Comparison of ENCODE assay signal across 23 mouse cellular contexts in the genomic region with DNA sequence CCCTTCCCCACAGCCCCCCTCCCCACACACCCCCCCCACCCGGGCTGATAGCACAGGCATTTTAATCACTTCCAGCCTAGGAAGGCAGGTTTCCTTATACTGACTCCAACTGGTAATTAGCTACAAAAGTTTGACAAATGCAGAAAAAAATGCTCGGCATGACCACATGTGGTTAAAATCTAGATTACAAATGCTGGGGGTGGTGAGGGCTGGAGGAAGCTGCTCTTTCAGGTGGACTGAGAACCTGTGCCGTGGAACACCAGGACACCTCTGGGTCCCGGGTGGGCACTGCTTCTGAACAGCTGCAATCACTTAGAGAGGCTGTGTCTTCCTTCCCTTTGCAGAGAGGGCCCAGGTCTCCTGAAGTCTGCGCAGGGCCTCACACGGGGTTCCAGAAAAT.
A peak's percentile ranks its signal among the peaks of the same experiment; 100 is the strongest.
DNase-seq lines count a peak whose midpoint lies in the region; ATAC-seq lines count a peak whose summit lies in the region.
"Had no signal": no experiment of that assay in that cellular context is flagged by ENCODE, and none has a peak within 500 bp of the region (broad histone marks: within the 10 kb centered on the region; RNA-seq: fewer than 3 reads in every experiment).

No protein-coding gene starts in this region.

- H3K4me1 ChIP-seq in midbrain, embryonic 10.5 days, result peaks cover 14% of the 10 kb centered on the region
- no peaks in the 10 kb centered on the region for H3K4me1 ChIP-seq in midbrain, embryonic 16.5 days (ENCODE audit: control insufficient read depth, insufficient read depth, low read length)
- peaks cover 12% of the 10 kb centered on the region for H3K4me1 ChIP-seq in embryonic facial prominence, embryonic 14.5 days (ENCODE audit: control insufficient read depth, insufficient read depth, low read length)
- no peaks in the 10 kb centered on the region for H3K4me1 ChIP-seq in liver, embryonic 12.5 days
- H3K4me1 ChIP-seq: stomach, embryonic 15.5 days had no signal

- H3K9ac ChIP-seq in midbrain, embryonic 16.5 days (ENCODE audit: low read depth, low read length), result no peak overlapping the region
- H3K9ac ChIP-seq in embryonic facial prominence, embryonic 14.5 days (ENCODE audit: low read depth, low read length), result no peak overlapping the region
- H3K9ac ChIP-seq in liver, embryonic 12.5 days, result no peak overlapping the region
- H3K9ac ChIP-seq: lung, embryonic 14.5 days; midbrain, embryonic 13.5 days; stomach, embryonic 15.5 days had no signal

- no peaks in the 10 kb centered on the region for H3K27me3 ChIP-seq in midbrain, embryonic 10.5 days (ENCODE audit: low read depth, poor library complexity, severe bottlenecking)
- no peaks in the 10 kb centered on the region for H3K27me3 ChIP-seq in midbrain, embryonic 16.5 days (ENCODE audit: control insufficient read depth, insufficient read depth, low read depth, low read length)
- H3K27me3 ChIP-seq in embryonic facial prominence, embryonic 14.5 days (replicated peaks; ENCODE audit: control insufficient read depth, insufficient read depth, low read length), result no peaks in the 10 kb centered on the region
- no peaks in the 10 kb centered on the region for H3K27me3 ChIP-seq in liver, embryonic 12.5 days (replicated peaks)
- H3K27me3 ChIP-seq: midbrain, embryonic 13.5 days; stomach, embryonic 15.5 days had no signal

- no peak for ATAC-seq in midbrain, embryonic 16.5 days
- ATAC-seq in embryonic facial prominence, embryonic 14.5 days (ENCODE audit: low read depth), result 0 out of 2 replicates have a peak, but pooled peaks have one; percentile 60
- no peak for ATAC-seq in liver, embryonic 12.5 days
- ATAC-seq: CD4-positive, CD25-positive, alpha-beta regulatory T cell, adult 4 months; hindbrain, embryonic 16.5 days; midbrain, embryonic 13.5 days had no signal

- H3K9me3 ChIP-seq in midbrain, embryonic 10.5 days (replicated peaks), result peaks cover 7% of the 10 kb centered on the region
- H3K9me3 ChIP-seq in midbrain, embryonic 16.5 days (replicated peaks; ENCODE audit: control insufficient read depth, low read length, poor library complexity, severe bottlenecking), result 0 out of 2 replicates have a peak, but pooled peaks cover 2% of the 10 kb centered on the region
- H3K9me3 ChIP-seq in embryonic facial prominence, embryonic 14.5 days (ENCODE audit: control insufficient read depth, low read length), result peaks cover 9% of the 10 kb centered on the region
- H3K9me3 ChIP-seq in liver, embryonic 12.5 days (replicated peaks), result no peaks in the 10 kb centered on the region; the same call in 1 of the 2 replicates
- H3K9me3 ChIP-seq: stomach, embryonic 15.5 days had no signal

- H3K4me3 ChIP-seq in midbrain, embryonic 10.5 days, result no peak overlapping the region
- H3K4me3 ChIP-seq in midbrain, embryonic 16.5 days (ENCODE audit: low read depth, low read length), result no peak overlapping the region
- H3K4me3 ChIP-seq in embryonic facial prominence, embryonic 14.5 days (ENCODE audit: low read depth, low read length), result no peak overlapping the region
- no peak overlapping the region for H3K4me3 ChIP-seq in liver, embryonic 12.5 days
- H3K4me3 ChIP-seq: midbrain, embryonic 13.5 days; myocyte; stomach, embryonic 15.5 days had no signal

- H3K36me3 ChIP-seq in midbrain, embryonic 10.5 days, result no peaks in the 10 kb centered on the region
- H3K36me3 ChIP-seq in midbrain, embryonic 16.5 days (ENCODE audit: control insufficient read depth, insufficient read depth, low read length), result no peaks in the 10 kb centered on the region
- no peaks in the 10 kb centered on the region for H3K36me3 ChIP-seq in embryonic facial prominence, embryonic 14.5 days (ENCODE audit: control insufficient read depth, insufficient read depth, low read length)
- no peaks in the 10 kb centered on the region for H3K36me3 ChIP-seq in liver, embryonic 12.5 days
- H3K36me3 ChIP-seq: G1E; midbrain, embryonic 13.5 days; stomach, embryonic 15.5 days had no signal

- H3K4me2 ChIP-seq in midbrain, embryonic 16.5 days (ENCODE audit: low read length), result no peak overlapping the region
- H3K4me2 ChIP-seq in embryonic facial prominence, embryonic 14.5 days (ENCODE audit: low read depth, low read length), result no peak overlapping the region
- H3K4me2 ChIP-seq in liver, embryonic 12.5 days, result no peak overlapping the region
- H3K4me2 ChIP-seq: liver, embryonic 11.5 days; lung, embryonic 14.5 days; midbrain, embryonic 13.5 days; stomach, embryonic 15.5 days had no signal

- H3K27ac ChIP-seq in midbrain, embryonic 10.5 days (replicated peaks), result 0 out of 2 replicates have a peak overlapping the region, but pooled peaks have one; percentile 14
- H3K27ac ChIP-seq in midbrain, embryonic 16.5 days (ENCODE audit: low read length), result no peak overlapping the region
- peak overlapping the region; percentile 12; the same call in 1 of the 2 replicates for H3K27ac ChIP-seq in embryonic facial prominence, embryonic 14.5 days (replicated peaks; ENCODE audit: low read depth, low read length)
- no peak overlapping the region for H3K27ac ChIP-seq in liver, embryonic 12.5 days
- H3K27ac ChIP-seq: macrophage; midbrain, embryonic 13.5 days; stomach, embryonic 15.5 days had no signal

- 63% methylated on average over 6 of the region's 6 CpGs for WGBS in midbrain, embryonic 10.5 days
- 68% methylated on average over 6 of the region's 6 CpGs for WGBS in midbrain, embryonic 16.5 days
- WGBS in embryonic facial prominence, embryonic 14.5 days, result 15% methylated on average over 6 of the region's 6 CpGs
- 44% methylated on average over 6 of the region's 6 CpGs for WGBS in liver, embryonic 12.5 days (ENCODE audit: insufficient replicate concordance)

- DNase-seq in midbrain, embryonic 10.5 days (ENCODE audit: low spot score), result peak; percentile 22
- peak; percentile 56 for DNase-seq in embryo, embryonic 10.5 days (ENCODE audit: low spot score)
- DNase-seq in embryonic facial prominence, embryonic 14.5 days (ENCODE audit: low spot score), result peak; percentile 83
- peak; percentile 46 for DNase-seq in mesoderm, embryonic 11.5 days (ENCODE audit: low read depth, low spot score)
- no peak for DNase-seq in adrenal gland, adult (ENCODE audit: inconsistent age in 2 of 2, low spot score in 1 of 2)
- DNase-seq: adrenal gland, adult 8-10 months; cerebellum, adult 11 months; cerebellum, postnatal 36 days; gastrocnemius, postnatal 14 days; kidney, adult 18-20 months; kidney, postnatal 36 days; layer of hippocampus, adult 9-11 months; lung, embryonic 14.5 days had no signal

Comparison
In these comparisons a context has a peak if more than half of its experiments do, and no peak if none do; other contexts are left out.
1. H3K27ac ChIP-seq: peak in midbrain, embryonic 10.5 days (single experiment) and embryonic facial prominence, embryonic 14.5 days (single experiment); none in midbrain, embryonic 16.5 days (single experiment) and liver, embryonic 12.5 days (single experiment).
2. DNase-seq: peak in midbrain, embryonic 10.5 days (single experiment), embryo, embryonic 10.5 days (single experiment), embryonic facial prominence, embryonic 14.5 days (single experiment) and mesoderm, embryonic 11.5 days (single experiment); none in adrenal gland, adult (0 of 2).